Mouse (Mus musculus): Measurements from ENCODE around the gene Cebpzos. TPM values are rescaled to one million over a fixed set of nuclear protein-coding genes. Genes with fewer than 3 reads are reported as not detected.

The Cebpzos gene
- polyA plus RNA-seq (2015; fragmentation: Illumina TruSeq; extraction: RNeasy Lipid Tissue Mini Kit (QIAGEN cat#74804); ENCODE audit: insufficient read depth, low replicate concordance) = 36.9 TPM

GRCm38 (mm10) chr17:78916369-78916813 lies at the start of gene Cebpzos:
Cebpzos (plus strand) TSS chr17:78916500.

GRCm38 (mm10) chr17:78882401-78883112 lies 33.7 kb upstream of the Cebpzos start, which contains the start of gene Eif2ak2:
Eif2ak2 (minus strand) TSS chr17:78882573.

GRCm38 (mm10) chr17:78906892-78907291 lies 9.4 kb upstream of the Cebpzos start, which contains the start of gene Sult6b1:
Sult6b1 (minus strand) TSS chr17:78906992.

DNA sequence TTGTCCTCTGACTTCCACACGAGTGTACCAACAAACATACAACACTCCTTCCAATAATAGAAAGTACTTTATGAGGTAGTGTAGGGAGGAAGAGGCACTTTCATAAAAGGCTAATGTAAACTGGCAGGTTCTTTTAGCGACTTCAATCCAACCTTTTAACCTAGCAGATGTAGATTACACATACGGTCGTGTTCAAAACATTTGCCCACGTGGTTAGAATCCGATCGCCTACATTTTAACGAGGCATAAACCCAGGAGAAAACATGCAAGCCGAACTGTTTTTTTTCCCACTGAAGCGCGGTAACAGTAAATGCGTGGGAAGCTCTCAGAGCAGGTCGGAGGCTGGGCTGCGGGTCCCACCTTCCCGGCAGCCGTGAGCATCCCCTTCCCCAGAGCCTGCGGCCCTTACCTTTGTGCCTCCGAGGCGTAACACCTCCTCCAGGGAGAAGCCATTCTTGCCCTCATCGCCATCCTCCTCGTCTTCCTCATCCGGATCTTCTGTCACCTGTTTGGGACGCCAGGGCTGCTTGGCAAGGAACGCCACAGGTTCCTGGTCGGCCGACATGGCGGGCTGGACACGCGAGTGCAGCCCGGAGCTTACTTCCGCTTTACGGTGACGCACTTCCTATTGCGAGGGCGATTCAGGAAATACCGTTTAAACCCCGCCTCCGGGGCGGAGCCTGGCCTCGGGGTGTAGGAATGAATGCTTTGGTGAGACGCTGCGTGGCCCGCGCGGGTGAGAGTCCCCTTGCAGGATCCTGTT lies 20.3 kb downstream of the Cebpzos start, which contains the start of the genes Cebpz and Ndufaf7:
Gene Cebpz (minus strand): TSS at position 601 of the 763 bp plus-strand sequence.
Gene Ndufaf7 (plus strand): TSS at position 671 of the 763 bp plus-strand sequence.

Other genes with a start within 250 kb of the Cebpzos start
- 25.8 TPM for gene Strn, start 179.3 kb upstream of the Cebpzos start, polyA plus RNA-seq (2015; fragmentation: Illumina TruSeq; extraction: RNeasy Lipid Tissue Mini Kit (QIAGEN cat#74804); ENCODE audit: insufficient read depth, low replicate concordance)
- 24.0 TPM for gene Heatr5b, start 81.1 kb upstream of the Cebpzos start, polyA plus RNA-seq (2015; fragmentation: Illumina TruSeq; extraction: RNeasy Lipid Tissue Mini Kit (QIAGEN cat#74804); ENCODE audit: insufficient read depth, low replicate concordance)
- 63.4 TPM for gene Gpatch11, start 80.9 kb upstream of the Cebpzos start, polyA plus RNA-seq (2015; fragmentation: Illumina TruSeq; extraction: RNeasy Lipid Tissue Mini Kit (QIAGEN cat#74804); ENCODE audit: insufficient read depth, low replicate concordance)
- gene Eif2ak2, start 33.9 kb upstream of the Cebpzos start, polyA plus RNA-seq (2015; fragmentation: Illumina TruSeq; extraction: RNeasy Lipid Tissue Mini Kit (QIAGEN cat#74804); ENCODE audit: insufficient read depth, low replicate concordance) = 42.1 TPM
- gene Sult6b1, start 9.5 kb upstream of the Cebpzos start, polyA plus RNA-seq (2015; fragmentation: Illumina TruSeq; extraction: RNeasy Lipid Tissue Mini Kit (QIAGEN cat#74804); ENCODE audit: insufficient read depth, low replicate concordance) = not detected
- gene Cebpz, start 20.6 kb downstream of the Cebpzos start, polyA plus RNA-seq (2015; fragmentation: Illumina TruSeq; extraction: RNeasy Lipid Tissue Mini Kit (QIAGEN cat#74804); ENCODE audit: insufficient read depth, low replicate concordance) = 77.3 TPM
- gene Ndufaf7, start 20.6 kb downstream of the Cebpzos start, polyA plus RNA-seq (2015; fragmentation: Illumina TruSeq; extraction: RNeasy Lipid Tissue Mini Kit (QIAGEN cat#74804); ENCODE audit: insufficient read depth, low replicate concordance) = 40.1 TPM
- 47.0 TPM for gene Prkd3, start 104.3 kb downstream of the Cebpzos start, polyA plus RNA-seq (2015; fragmentation: Illumina TruSeq; extraction: RNeasy Lipid Tissue Mini Kit (QIAGEN cat#74804); ENCODE audit: insufficient read depth, low replicate concordance)
- 3.3 TPM for gene Qpct, start 135.4 kb downstream of the Cebpzos start, polyA plus RNA-seq (2015; fragmentation: Illumina TruSeq; extraction: RNeasy Lipid Tissue Mini Kit (QIAGEN cat#74804); ENCODE audit: insufficient read depth, low replicate concordance)